Mouse (Mus musculus) lung, adult 18-20 months (tissue): ENCODE data around the gene Calcoco2.

Experiments
- DNase-seq, 2 experiments: peaks; one replicate each; pipeline ENCODE4 v3.0.0; 2022; ENCODE audit warnings: mixed read lengths in 2 of 2

Calcoco2 gene

DNA sequence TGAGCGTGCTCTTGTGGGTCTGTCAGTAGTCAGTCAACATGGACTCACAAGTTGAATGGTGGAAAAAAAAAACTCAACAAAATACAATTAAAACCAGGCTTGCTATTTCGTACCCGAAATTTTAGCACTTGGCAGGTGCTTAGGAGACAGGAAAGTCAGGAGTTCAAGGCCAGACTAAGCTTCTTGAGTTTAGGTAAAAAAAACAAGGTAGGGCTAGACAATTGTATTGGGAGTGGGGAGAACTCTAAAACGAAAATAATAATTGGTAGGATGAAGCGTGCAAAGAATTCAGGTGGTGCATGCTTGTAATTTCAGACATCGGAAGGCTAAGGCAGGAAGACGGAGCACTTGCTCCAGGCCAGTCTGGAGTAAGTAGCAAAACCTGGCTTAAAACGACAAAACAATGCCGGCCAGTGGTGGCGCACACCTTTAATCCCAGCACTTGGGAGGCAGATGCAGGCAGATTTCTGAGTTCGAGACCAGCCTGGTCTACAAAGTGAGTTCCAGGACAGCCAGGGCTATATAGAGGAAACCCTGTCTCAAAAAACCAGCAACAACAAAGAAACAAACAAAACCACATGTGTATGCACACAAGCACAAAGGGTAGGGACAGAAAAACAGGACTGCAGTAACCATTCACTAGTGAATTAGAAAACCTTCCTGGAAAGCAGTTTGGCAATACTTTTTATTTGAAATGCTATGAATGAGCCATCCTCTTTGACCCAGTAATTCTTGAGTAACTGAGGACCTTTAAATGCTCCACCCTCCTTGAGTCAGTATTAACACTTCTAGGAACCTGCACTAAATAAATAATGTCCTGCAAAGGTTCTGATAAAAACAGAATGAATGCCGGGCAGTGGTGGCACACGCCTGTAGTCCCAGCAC lies 35.3 kb downstream of the Calcoco2 start:
- DNase-seq = no peak

DNA sequence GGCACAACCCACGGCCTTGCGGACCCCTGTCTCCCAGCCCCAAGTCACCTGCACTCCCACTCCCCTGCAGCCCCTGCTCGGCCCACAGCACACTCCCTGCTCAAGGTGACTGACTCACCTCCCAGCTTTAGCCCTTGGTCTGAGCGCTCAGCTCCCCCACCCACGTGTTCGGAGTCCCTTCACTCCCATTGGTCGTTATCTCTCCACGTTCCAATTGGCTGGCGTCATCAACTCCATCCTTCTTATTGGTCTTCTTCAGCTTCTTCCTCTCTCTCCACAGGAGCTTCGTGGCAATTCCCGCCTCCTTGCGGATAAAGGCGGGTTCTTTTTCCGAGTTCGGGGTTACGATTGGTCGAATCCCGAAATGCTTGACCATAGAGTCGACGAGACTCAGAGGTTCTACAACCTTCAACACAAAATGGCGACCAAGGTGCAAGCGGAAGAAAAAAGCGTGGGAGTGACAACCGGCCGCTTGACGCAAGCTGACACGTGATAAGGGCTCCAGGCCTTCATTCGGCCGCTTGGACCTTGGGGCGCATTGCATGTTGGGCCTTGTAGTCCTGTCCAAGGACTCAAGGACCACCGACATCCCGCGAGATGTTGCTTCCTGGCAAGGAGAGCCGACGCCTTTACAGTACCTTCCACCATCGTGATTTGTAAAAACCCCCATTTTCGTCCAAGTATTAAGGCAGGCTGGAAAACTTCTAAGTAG lies 36.1 kb downstream of the Calcoco2 start, which contains the start of gene Atp5g1:
Atp5g1 (minus strand) TSS at position 162 of the 712 bp plus-strand sequence.
- peak; percentile 100 for DNase-seq

DNA sequence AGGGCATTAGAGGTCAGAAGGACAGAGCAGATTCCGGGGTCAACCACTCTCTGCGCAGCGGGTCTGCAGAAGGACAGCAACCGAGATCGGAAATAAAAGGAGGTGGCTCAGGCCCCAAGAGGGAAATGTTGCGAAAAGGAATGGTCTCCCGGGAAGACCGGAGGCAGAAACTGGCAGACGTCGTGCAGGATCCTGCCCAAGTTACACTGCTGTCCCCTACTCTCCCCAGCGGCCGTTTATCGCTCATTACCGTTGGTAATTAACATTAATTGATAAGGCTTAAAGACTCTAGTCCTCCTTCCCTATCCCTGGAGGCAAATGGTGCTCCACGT lies 36.6 kb downstream of the Calcoco2 start:
- DNase-seq = no peak

DNA sequence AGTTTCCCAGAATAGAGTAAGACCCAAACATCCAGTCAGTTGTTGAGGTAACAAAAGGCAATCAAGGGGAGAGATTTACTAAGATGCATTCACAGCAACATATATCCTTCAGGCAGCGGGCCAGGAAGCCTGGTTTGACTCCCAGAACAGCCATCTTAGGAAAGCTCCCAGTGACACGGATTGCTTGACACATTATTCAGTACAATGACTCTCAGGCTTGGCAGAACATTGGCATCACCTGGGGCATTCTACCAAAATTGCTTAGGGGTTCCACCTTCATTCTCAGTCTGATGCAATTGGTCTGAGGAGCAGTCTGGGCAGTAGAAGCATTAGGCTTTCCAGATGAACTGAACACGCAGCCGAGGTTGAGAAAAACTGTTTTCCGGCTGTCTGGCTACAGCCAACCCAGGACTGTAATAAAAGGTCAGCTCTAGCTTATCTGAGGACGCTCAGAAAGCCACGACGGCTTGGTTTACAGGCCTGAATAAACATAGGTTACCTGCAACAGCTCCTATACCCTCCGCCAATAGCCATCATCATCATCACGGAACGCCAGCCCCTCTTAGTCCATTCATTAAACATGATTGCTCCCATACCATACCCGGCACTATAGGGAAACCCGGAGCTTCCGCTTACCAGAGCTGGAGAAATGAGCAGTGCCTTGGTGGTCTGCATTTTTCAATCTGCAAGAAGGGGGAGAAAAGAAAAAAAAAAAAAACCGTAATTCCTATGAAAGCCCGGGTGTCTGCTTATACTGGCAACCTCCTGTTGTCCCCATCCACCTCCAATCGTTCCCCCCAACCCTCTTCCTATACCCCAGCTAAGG lies 37.2 kb downstream of the Calcoco2 start:
- DNase-seq = no peak

DNA sequence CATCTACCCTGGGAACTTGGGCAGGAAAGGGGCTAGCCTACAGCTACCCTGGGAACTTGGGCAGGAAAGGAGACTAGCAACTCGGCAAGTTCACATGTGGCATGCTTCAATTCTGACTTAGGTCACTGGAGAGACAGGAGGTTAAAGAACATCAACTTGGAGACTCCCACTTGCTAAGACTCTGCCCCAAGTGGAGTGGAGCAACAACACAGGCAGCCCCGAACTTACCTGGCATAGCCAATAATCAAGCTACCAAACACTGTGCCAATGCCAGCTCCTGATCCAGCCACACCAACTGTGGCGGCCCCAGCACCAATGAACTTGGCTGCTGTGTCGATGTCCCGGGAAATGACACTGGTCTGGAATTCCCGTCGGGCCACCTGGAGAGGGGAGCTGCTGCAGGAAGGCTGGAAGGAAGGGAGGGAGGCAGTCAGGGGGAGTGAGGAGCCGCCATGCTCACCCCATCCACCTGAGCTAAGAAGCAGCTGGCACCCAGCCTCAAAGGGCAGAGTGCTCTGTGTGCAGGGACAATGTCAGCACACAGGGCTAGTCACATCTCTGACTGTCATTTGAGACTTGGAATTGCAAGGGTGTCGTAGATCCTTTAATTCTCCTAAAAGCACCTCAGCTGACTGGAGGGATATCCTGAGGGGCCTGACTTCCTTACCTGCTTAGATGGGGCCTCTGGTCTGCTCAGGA lies 38.3 kb downstream of the Calcoco2 start:
- DNase-seq = no peak

DNA sequence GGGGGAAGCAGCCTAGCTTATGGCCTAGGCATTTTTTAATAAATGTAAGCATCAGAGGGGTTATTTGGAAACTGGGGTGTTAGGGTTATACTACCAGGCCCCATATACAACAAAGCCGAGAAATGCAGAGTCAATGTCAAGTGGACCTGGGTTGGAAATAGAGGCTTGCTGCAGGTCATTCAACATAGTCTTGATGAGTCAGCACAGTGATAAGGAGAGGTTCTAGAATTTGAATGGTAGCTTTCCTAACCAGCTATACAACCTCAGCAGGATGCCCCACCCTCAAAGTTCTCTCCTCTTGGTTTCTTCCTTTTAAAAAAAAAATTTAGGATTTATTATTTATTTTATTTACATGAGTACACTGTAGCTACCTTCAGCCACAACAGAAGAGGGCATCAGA lies 40.8 kb downstream of the Calcoco2 start:
- no peak for DNase-seq

DNA sequence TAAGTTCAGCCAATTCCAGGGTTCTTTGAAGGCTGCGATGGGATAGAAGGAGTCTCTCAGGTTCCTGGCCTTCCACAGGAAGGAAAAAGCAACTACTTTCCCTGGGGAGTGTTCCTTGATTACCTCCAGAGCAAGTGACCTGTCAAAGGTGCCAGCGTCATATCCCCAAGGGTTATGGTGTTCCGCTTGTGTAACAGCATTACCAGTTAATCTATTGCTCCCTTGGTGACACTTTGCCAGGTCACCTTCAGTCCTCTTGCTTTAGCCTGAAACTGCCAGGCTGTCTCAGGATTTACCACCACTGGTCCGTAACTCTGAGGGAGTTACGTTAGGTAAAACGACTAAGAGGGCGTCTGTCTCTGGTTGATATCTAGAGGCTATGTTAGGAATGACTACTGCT lies 41.4 kb downstream of the Calcoco2 start:
- no peak for DNase-seq

DNA sequence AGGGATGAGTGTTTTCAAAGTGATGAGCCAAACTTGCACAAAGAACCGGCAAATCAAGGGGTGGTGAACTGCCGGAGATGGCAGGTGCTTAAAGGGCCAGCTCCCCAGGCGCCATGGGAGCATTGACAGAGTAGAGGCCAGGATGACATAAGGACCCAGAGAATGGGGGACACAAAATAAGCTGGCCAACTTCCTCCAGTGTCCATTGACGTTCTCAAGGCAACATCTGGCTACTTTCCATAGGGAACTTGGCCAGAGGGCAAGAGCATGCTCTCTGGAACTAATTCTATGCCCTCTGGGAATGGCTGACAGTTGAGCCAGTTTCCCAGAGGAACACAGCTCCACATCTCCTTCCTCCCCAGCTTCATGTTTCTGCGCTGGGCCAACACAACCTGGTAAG lies 43.5 kb downstream of the Calcoco2 start:
- DNase-seq = no peak

DNA sequence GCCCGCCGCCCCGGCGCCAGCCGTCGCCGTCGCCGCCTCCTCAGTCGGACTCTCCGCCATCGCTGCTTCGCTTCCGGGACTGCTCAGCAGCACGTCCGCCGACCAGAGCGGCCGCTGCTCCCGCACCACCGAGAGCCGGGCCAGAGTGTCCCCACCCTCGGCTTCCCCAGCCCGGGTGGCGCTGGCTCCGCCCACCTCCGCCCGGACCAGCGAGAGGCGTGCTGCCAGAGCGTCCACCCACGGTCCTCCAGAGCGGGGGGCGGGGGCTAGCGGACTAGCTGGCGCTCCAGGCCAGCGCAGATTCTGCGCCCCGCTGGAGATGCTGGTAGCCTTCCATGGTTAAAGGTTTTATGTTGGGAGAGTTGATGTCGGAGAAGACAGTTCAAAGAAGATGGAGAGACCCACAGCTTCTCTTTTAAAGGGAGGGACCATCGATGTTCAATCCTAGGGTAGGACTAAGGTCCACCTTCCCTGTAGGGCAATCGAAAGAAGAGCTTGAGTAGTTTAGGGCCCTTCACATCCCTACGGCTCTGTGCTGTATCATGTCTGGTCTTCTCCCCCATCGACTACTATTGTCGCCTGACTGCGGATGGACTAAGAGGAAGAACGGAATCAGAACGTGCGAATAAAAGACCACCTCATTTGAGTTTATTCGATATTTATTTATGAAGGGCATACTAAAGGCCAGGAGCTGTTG lies 46.4 kb downstream of the Calcoco2 start, which contains the start of gene Ube2z:
Ube2z (minus strand) TSS at position 174 of the 697 bp plus-strand sequence.
- DNase-seq = peak; percentile 96 to 97

DNA sequence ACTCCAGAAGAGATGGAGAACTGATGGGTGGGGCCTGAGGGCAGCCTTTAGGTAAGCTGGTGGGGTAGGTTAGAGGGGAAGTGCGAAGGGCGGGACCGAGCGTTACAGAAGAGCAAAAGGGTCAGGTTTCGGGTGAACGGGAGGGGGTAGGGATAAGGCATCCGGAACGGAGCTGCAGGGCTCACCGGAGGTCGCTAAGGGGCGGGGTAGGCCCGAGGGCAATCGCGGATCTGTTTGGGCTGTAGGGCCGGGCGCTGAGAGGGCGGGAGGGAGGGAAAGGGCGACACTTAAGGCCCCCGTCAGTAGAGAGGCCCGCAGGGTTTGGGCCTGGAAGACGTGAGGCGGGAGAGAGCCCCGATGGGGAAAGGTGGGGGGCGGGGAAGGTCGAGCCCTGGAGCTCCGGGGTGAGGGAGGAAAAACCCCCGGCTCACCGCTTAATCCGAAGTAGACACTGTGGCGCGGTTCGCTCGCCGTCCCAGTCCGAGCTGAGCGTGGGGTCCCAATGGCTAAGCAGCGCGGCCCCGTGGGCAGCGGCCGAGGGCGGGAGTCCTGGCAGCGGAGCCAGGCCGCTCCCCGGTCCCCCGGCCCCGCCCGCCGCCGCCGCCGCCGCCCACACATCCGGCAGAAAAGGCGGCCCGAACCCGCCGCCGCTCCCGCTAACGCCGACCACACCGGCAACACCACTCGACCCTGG lies 47.1 kb downstream of the Calcoco2 start:
- peak; percentile 42 to 59 for DNase-seq

DNA sequence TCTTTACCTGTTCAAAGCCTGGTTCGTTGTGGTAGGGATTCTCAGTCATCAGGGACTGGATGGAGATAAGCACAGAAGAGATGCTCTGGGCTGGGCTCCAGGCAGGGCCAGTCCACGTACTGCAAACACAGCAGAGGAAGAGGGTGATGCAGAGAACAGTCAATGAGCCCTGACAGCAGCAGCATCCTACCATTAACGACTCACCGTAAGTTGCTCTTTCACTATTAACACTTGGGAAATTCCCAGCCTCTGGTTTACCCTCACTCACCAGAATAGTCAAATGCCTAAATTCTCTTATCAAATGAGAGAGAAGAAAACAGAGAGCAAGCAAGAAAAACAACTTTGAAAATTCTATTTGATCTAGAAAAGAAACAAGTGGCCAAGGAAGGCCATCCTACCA lies 53.5 kb downstream of the Calcoco2 start:
- DNase-seq = no peak

DNA sequence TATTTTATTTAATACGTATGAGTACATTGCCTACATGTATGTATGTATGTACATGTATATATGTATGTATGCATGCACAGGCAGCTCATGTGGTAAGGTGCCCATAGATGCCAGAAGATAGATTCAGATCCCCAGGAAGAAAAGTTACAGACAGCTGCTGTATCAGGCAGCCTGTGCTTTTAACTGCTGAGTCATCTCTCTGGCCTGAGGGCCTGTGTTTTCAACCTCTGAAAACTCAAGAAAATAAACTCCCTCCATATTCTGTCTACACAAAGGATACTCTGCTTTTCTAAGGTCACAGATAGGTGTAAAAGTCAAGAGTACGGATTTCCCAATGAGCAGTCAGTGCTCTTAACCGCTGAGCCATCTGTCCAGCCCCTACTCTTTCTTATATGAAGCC lies 60.9 kb downstream of the Calcoco2 start:
- no peak for DNase-seq

DNA sequence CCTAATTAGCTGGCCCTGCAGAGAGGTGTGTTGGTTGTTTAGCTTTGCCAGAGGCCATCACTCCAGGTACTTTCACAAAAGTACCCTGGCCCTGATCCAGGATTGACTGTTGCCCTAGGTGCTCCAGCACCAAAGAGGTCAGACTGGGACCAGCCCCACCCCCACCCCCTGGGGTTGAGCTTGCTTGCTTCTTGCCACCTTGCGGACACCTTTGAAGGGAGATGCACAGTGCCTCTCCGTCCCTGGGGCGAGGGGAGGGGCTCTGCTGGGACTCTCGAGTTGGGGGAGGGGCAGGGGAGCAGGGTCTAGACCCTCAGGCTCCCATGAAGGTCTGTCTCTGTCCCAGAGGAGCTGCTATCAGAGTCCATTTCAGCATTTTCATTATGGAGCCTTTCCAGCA lies 61.8 kb downstream of the Calcoco2 start:
- DNase-seq = peak in 1 of 2 experiments; percentile 12
